ENCODE assay signal across 19 mouse cellular contexts in genomic region chr16:9016040-9016761, GRCm38 (mm10).
DNase-seq lines count a peak whose midpoint lies in the region; ATAC-seq lines count a peak whose summit lies in the region.
"Had no signal": no experiment of that assay in that cellular context is flagged by ENCODE, and none has a peak within 500 bp of the region (broad histone marks: within the 10 kb centered on the region; RNA-seq: fewer than 3 reads in every experiment).

No protein-coding gene starts in this region.

- no peak overlapping the region for H3K27ac ChIP-seq in heart, embryonic 16.5 days (ENCODE audit: low read length)
- H3K27ac ChIP-seq in forebrain, embryonic 14.5 days (ENCODE audit: low read depth, low read length), result no peak overlapping the region
- H3K27ac ChIP-seq: hindbrain, embryonic 12.5 days; kidney, postnatal 0 days; liver, embryonic 12.5 days; neural tube, embryonic 13.5 days had no signal

- no peak for ATAC-seq in heart, embryonic 16.5 days (replicated peaks; ENCODE audit: extremely low read depth, insufficient read depth, low FRiP score)
- no peak for ATAC-seq in forebrain, embryonic 14.5 days
- ATAC-seq: forebrain, postnatal 0 days; intestine, embryonic 16.5 days; liver, embryonic 12.5 days; Patski had no signal

- DNase-seq in adrenal gland, postnatal 10 days, result peak; percentile 43
- no peak for DNase-seq in adrenal gland, postnatal 4 days (ENCODE audit: low spot score in 2 of 2)
- no peak for DNase-seq in heart, adult 8-10 months (ENCODE audit: low spot score)
- peak; percentile 18 for DNase-seq in 416B (ENCODE audit: low read depth)
- DNase-seq in adrenal gland, postnatal 25 days, result peak; percentile 42
- DNase-seq in forebrain, embryonic 14.5 days (ENCODE audit: low spot score), result no peak
- DNase-seq in layer of hippocampus, adult 11-12 months (ENCODE audit: low spot score), result no peak
- DNase-seq: cerebellum, adult 2 months; forebrain, postnatal 0 days; gastrocnemius, postnatal 36 days; layer of hippocampus, adult 9-11 months; right cerebral cortex, postnatal 4 days had no signal

- 53% methylated on average over 13 of the region's 13 CpGs for WGBS in heart, embryonic 16.5 days
- WGBS in forebrain, embryonic 14.5 days, result 79% methylated on average over 13 of the region's 13 CpGs

- no peak overlapping the region for H3K9ac ChIP-seq in heart, embryonic 16.5 days (ENCODE audit: low read length)
- H3K9ac ChIP-seq in forebrain, embryonic 14.5 days (ENCODE audit: low read length), result no peak overlapping the region
- H3K9ac ChIP-seq: forebrain, postnatal 0 days; hindbrain, embryonic 12.5 days; liver, embryonic 12.5 days; neural tube, embryonic 13.5 days had no signal

- H3K4me1 ChIP-seq in heart, embryonic 16.5 days (ENCODE audit: control insufficient read depth, insufficient read depth, low read length), result no peaks in the 10 kb centered on the region
- H3K4me1 ChIP-seq in forebrain, embryonic 14.5 days (ENCODE audit: control insufficient read depth, insufficient read depth, low read length), result no peaks in the 10 kb centered on the region
- H3K4me1 ChIP-seq: hindbrain, embryonic 12.5 days; liver, embryonic 12.5 days had no signal

- H3K27me3 ChIP-seq in heart, embryonic 16.5 days (ENCODE audit: control insufficient read depth, insufficient read depth, low read length), result no peaks in the 10 kb centered on the region
- H3K27me3 ChIP-seq in forebrain, embryonic 14.5 days (replicated peaks; ENCODE audit: control insufficient read depth, insufficient read depth, low read length), result no peaks in the 10 kb centered on the region
- H3K27me3 ChIP-seq: hindbrain, embryonic 12.5 days; liver, embryonic 12.5 days; neural tube, embryonic 13.5 days; Patski had no signal

- H3K4me3 ChIP-seq in heart, embryonic 16.5 days (ENCODE audit: low read length), result no peak overlapping the region
- no peak overlapping the region for H3K4me3 ChIP-seq in forebrain, embryonic 14.5 days (ENCODE audit: low read depth, low read length)
- H3K4me3 ChIP-seq: hindbrain, embryonic 12.5 days; liver, embryonic 12.5 days; neural tube, embryonic 13.5 days had no signal

- no peaks in the 10 kb centered on the region for H3K9me3 ChIP-seq in heart, embryonic 16.5 days (replicated peaks; ENCODE audit: control insufficient read depth, low read length)
- H3K9me3 ChIP-seq in forebrain, embryonic 14.5 days (replicated peaks; ENCODE audit: control insufficient read depth, low read length), result no peaks in the 10 kb centered on the region
- H3K9me3 ChIP-seq: hindbrain, embryonic 12.5 days; liver, embryonic 12.5 days; neural tube, embryonic 13.5 days had no signal

- H3K36me3 ChIP-seq in heart, embryonic 16.5 days (ENCODE audit: control insufficient read depth, insufficient read depth), result no peaks in the 10 kb centered on the region
- H3K36me3 ChIP-seq in forebrain, embryonic 14.5 days (ENCODE audit: control insufficient read depth, insufficient read depth, low read length), result no peaks in the 10 kb centered on the region
- H3K36me3 ChIP-seq: hindbrain, embryonic 12.5 days; liver, embryonic 12.5 days; neural tube, embryonic 13.5 days had no signal

- peak overlapping the region; percentile 27 for H3K4me2 ChIP-seq in heart, embryonic 16.5 days (ENCODE audit: low read depth, low read length)
- H3K4me2 ChIP-seq in forebrain, embryonic 14.5 days (ENCODE audit: low read length), result no peak overlapping the region
- H3K4me2 ChIP-seq: hindbrain, embryonic 12.5 days; liver, embryonic 12.5 days; neural tube, embryonic 13.5 days had no signal

Comparison
In these comparisons a context has a peak if more than half of its experiments do, and no peak if none do; other contexts are left out.
1. DNase-seq: peak in adrenal gland, postnatal 10 days (single experiment), 416B (single experiment) and adrenal gland, postnatal 25 days (single experiment); none in adrenal gland, postnatal 4 days (0 of 2), heart, adult 8-10 months (single experiment), forebrain, embryonic 14.5 days (single experiment) and layer of hippocampus, adult 11-12 months (single experiment).